Mouse (Mus musculus): ENCODE measurements around the gene Chsy1.

Chsy1 gene

DNA sequence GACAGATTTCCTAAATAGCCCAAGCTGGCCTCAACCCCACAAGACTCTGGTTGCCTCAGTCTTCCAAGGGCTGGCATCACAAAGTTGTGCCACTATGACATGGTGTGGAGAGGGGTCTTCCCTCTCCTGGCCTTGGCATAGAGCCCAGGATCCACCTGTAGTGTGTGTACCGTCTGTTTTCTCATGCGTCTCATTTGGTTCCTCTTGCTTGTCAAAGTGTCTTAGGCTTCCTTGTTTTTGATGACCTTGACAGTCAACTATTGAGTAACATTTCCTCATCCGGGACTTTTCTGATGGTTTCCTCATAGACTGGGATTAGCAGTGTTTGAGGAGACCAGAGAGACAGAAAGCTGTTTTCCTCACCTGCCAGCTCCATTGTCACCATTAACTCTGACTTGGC, 30.8 kb downstream of the Chsy1 start:
- no peak for DNase-seq (ENCODE audit: low spot score)

DNA sequence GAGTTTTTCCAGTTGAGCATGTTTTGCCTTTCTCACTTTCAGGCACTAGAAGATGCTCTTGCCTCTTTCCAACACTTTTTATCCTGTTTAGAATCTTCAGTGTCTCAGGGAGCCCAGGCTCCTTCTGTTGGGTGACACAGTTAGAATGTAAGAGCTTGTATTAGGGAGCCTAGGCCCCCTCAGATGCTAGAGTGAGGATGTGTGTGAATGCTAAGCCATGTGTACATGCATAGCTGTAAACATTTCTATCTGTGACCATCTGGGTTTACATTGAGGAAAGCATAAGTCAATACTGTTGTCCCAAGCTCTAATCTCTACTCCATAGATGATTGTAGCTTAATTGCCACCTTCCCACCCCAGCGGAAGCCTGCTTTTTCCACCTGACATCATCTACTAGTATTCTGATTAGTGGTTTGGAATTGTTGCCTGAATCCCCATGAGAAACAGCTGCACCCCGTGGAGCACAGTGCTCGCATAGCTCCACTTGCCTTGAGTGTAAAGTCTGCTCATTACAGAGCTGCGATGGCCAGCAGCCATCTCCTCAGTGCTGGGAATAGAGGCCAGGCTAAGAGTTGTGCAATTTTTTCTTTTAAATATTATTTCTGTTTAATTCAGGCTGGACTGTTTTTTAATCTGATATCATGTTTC, 31.7 kb downstream of the Chsy1 start:
- no peak for DNase-seq (ENCODE audit: low spot score)

DNA sequence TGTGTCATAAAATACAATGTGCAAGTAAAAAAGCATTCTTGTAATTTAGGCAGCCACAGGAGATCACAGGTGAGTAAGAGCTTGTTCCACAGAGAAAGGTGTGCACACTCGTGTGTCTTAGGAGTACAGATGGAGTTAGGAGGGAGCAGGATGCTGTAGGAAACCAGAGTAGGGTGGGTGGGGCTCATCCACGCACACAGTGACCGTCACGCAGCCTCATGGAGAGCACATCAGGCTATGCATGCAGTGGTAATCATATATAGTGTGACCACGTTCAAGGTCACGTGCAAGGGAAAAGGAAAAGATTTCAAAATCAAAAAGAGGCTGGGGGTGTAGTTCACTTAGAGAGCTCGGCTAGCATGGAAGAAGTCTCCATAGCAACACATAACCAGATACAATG, 33.2 kb downstream of the Chsy1 start:
- no peak for DNase-seq (ENCODE audit: low spot score)

DNA sequence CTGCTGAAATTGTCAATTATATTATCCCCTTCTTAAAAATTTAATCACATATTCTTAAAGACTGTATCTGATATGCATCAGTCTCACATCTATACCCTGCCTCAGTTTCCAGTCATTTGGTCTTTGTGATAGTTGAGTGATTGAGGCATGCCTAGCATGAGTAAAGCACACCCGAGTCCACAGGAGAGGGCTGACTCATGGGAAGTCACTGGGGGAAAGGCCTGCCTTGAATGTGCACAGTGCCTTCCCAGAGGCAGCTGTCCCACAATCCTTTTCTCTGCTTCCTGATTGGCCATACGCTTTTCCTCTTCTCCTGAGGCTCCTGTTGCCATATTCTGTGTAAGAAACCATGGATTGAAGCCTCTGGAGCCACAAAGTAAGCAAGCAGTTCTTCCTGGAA, 35.2 kb downstream of the Chsy1 start:
- no peak for DNase-seq (ENCODE audit: low spot score)

DNA sequence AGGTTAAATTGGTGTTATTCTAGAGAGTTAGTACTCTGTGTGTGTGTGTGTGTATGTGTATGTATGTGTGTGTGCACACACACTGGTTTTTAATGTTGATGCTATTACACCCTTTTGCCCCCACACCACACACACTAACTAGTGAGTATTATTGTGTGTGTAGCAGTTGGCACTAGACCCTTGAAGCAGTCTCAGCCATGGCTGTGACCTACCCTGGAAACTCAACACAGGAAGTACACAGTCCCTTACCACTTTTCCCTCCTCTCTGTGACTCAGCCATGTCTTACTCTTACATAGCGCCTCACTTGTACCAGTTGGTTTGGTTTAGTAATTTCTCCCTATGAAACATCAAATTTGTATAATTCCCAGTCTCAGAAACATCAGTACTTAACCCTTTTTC, 37.8 kb downstream of the Chsy1 start:
- DNase-seq (ENCODE audit: low spot score): no peak

DNA sequence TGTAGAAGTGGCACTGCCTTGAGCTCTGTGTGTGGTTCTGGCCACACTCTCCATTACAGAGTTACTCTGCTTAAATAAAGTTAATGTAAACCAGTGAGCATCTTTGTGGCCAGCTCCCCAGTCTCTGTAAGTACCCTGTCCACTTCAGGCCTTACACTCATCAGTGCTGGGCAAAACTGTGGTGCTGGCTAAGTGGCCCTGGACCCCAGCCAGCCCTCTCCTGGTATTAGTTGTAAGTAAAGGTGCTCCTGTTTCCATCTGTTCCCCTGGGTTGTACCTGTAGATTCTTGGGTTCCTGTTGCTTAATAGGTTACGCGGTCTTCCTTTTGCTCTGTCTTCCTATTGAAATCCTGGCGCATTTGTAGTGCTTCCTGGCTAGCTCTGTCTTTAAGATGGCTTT, 38.5 kb downstream of the Chsy1 start:
- no peak for DNase-seq (ENCODE audit: low spot score)

DNA sequence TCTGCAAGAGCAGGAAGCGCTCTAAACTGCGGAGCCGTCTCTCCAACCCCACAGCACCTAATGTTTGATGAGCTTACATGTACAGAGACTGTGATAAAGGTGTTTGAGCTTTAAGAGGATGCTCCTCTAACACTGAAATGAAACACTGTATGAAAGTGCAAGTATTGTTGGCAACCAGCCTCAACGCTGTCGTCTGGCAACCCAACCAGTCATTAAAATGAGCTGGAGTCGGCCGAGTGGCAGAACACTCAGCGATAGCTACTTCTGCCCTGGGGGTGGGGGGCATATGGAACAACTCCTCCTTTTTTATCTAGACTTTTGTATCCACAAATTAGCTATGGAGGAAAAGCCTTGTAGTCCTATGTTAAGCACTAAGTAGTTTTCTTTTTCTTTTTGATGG, 40.2 kb downstream of the Chsy1 start:
- no peak for DNase-seq (ENCODE audit: low spot score)

DNA sequence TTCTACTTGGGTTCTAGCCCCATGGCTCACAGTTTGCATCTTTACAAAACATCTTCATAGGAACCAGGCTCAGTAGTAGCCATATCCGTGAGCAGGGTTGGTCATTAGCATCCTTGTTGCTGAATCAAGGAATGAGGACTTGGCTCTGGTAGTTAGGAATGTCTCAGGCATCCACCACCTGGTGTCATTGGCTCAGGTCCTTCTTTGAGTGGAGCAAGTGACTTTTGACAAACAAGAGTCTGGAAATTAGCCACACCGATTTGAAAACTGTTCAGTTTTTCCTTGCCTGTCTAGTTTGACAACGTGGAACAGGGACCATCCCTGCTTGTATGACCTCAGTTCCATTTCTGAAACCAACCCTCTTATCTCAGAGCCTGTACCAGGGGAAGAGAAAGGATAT, 41.1 kb downstream of the Chsy1 start:
- DNase-seq (ENCODE audit: low spot score): no peak

DNA sequence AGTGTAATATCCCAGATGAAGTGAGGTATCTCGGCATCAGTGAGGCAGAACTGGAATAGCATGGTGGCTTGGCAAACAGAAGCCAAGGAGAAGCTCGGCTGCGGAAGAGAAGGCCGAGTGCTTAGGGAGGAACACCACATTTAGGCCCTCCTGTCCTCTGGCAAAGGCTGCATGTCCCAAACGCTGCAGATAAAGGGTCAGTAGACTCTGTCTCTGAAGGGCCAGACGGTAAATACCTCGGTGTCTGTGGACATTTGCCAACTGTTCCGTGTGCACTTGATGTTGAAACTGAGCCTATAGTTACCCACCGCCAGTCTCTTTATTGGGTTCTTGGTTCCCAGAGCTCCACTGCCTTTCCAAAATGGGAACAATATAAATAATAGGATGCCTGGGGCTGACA, 48.1 kb downstream of the Chsy1 start:
- DNase-seq (ENCODE audit: low spot score): no peak

DNA sequence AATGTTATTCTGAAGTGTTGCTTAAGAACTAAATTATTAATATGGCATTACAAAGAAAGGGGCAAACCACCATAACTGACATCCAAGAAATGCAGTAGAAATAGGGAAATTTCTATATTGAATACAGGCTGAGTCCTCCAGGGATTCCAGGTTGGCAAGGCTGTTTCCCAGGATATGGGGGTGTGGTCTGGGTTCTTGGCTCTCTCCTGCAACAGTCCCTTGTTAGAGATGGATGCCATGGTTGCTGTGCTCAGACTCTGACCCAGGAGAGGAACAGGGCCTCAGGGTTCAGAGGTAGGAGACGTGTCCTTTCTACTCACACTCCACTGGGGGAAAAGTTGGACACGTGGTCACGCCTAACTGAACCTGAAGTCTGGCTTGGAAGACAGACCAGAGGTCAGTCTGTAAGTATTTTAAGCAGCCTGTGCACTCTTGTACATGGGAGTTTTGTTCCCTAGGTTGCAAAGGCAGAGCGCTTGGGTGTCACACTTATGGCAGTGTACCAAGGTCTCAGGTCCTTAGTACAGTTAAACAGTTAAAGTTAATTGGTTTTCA, 48.6 kb downstream of the Chsy1 start:
- no peak for DNase-seq (ENCODE audit: low spot score)

DNA sequence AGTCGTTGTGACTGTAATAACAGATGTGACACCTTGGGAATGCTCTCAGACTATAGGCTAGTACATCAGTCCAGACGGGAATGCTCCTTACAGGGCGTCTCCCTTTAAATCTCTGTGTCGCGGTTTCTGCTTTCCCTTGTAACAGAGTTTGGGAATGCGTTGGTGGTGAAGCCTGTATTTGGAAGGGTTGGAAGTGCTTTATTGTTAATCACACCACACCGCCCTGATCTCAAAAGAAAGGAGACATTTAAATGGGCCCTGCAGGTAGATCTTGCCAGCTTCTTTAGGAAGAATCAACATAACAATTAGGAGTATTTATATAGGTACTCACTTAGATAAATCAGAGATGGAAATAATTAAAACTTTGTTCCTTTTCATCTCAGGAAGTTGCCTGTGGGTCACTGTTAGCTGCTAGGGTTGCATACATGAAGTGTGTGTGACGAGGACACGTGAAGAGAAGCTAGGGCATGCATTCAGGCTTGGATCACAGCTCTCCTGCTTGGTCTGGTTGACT, 49.4 kb downstream of the Chsy1 start:
- DNase-seq (ENCODE audit: low spot score): no peak

DNA sequence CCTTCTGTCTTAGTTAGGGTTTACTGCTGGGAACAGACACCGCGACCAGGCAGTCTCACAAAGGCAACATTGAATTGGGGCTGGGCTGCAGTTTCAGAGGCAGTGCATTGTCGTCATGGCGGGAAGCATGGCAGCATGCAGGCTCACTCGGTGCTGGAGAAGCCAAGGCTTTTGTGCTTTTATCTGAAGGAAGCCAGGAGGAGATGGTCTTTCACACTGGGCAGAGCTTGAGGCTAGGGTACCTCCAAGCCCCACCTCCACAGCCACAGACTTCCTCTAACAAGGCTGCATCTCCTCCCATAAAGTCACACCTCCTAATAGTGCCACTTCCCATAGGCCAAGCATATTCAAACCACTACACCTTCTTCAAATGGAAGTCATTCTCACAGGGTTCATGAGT, 50.6 kb downstream of the Chsy1 start:
- DNase-seq (ENCODE audit: low spot score): no peak

DNA sequence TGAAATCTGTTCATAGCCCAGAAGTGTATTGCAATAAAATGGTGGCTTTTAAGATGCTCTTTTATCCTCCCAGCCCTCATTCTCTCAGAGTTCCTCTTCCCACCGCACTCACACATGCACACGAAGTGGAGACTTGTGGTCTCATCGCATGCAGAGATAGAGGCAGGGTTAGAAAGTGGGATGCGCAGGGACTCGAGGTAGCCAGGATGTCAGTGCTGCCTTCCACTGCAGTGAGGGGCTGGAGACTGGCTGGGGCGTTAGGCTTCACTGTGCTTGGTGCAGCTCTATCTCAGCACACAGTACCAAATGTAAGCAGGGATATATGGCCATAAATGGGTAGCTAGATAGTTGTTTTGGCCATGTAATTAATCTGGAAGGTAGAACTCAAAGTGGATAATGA, 52.5 kb downstream of the Chsy1 start:
- DNase-seq (ENCODE audit: low spot score): no peak

DNA sequence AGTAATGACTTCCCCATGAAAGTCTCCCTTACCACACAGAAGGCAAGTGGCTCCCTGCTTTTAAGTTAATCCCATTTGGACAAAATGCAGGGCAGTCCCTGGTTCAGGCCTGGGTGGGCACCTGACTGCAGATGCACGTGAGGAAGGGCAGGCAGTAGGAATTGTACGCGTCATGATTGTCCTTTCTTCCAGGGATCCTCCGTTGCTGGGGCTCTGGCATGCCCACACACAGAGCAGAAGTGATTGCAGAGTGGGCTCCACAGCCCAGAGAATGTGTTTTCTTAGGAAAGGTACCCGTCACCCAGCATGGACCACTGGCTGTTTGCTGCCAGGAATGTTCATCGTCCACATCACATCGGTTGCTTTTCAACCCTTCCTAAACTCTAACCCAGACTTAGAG, 53.2 kb downstream of the Chsy1 start:
- no peak for DNase-seq (ENCODE audit: low spot score)

DNA sequence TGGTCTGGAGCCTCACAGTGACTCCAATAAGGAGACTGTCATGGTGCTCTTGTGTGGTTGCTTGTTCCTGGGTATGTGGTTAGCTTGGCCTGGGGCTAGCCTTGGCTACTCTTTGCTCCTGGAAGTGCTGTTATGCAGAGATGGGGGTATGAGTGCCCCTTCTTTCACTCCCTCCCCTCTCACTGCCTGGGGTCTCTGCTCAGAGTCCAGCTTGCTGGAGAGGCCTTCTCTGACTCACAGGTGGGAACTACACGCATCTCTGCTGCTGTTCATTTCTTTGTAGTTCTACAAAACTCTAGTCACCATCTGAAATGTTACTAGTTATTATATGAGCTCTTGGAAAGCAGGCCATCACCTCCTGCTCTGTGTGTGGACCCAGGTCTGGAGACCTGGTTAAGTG, 53.7 kb downstream of the Chsy1 start:
- no peak for DNase-seq (ENCODE audit: low spot score)

DNA sequence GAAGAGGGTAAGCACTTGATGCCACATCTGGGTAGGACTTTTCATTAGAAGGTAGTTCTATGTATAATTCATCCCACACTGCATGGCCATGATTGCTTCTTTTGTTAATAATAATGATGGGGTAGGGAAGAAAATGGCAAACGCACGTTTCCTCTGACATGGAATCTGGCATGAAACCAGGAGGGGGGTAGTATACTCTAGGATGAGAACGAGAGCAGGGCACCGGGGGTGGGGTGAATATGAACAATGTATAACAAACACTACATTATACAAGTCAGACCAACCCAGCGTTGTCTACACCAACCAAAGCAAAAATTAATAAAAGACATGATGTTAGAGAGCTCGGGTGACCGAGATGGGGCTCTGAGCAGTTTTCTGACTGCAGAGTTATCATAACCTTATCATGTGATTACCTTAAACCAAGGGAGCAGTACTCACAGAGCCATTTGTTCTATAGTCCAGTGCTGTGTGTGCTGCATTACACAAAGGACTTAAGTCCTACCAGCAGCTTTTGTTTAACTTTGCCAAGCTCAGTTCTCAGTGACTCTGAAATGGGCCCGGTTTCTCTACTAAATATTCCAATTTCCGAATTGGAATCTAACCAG, 55.2 kb downstream of the Chsy1 start:
- DNase-seq (ENCODE audit: low spot score): no peak

DNA sequence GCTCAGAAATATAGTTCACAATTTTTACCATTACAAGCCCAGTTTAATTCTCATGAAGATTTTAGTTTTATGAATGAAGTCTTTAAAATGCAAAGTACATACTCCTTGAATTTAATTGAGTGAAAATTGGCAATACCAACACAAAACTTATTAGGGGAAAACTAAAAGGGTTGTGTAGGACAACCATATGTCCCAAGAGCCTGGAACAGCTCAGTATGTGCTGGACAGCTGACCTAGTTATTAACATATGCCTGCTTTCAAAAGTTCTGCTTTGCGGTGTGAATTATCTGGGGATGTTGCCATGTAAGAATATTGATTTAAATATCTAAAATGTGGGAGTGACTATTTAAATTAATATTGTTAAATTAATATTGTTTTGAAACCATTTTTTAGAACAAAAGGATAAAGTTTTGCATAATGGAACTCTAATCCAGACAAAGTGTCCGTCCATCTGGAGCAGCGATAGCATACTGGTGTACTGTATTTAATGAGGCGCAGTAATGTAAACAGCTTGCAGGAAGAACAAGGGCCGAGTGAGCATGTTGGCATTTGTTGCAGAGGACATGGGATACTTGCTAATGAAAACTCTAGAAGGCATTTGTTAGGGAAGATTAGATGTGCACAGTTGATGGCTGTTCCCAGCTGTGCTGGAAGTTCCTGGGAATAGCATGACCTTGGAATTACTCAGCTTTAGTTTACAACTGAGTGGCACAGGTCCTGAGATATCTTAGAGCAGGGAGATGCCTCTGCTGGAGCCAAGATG, 55.9 kb downstream of the Chsy1 start:
- no peak for DNase-seq (ENCODE audit: low spot score)

DNA sequence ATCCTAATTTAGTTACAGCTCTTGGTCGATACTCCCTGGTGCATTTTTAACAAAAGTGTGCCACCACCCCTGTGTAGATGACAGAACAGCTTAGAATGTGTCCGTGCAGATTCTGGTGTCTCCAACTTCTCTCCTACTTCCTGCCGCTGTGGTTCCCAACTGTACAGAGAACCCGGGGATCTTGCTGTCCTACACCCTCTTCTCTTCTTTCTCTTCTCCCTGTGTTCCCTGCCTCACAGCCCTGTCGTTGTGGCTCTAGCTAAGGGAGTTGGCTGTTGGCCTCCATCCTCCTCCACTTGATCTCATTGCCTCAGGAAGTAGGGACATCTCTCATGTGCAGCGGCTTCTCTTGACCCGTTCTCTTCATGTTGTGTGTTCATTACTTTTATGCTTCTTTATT, 59.6 kb downstream of the Chsy1 start:
- DNase-seq (ENCODE audit: low spot score): no peak

DNA sequence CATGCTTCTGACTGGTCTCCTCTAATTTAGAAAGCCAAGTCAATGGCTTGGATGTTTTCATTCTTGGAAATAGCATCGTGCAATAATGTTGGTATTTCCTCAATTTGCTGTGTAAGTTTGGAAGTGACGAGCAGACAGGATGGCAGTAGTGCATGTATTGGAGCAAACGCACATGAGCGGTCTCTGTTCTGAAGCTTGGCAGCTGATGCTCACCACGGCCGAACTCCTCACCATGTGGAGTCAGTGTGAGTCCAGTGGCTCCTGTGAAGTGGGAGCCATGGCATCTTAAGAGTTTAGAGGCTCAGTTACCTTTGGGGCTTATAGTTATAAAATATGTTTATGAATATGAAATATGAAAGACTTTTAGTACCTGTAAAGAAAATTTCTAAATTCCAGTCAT, 60.2 kb downstream of the Chsy1 start:
- DNase-seq (ENCODE audit: low spot score): no peak

DNA sequence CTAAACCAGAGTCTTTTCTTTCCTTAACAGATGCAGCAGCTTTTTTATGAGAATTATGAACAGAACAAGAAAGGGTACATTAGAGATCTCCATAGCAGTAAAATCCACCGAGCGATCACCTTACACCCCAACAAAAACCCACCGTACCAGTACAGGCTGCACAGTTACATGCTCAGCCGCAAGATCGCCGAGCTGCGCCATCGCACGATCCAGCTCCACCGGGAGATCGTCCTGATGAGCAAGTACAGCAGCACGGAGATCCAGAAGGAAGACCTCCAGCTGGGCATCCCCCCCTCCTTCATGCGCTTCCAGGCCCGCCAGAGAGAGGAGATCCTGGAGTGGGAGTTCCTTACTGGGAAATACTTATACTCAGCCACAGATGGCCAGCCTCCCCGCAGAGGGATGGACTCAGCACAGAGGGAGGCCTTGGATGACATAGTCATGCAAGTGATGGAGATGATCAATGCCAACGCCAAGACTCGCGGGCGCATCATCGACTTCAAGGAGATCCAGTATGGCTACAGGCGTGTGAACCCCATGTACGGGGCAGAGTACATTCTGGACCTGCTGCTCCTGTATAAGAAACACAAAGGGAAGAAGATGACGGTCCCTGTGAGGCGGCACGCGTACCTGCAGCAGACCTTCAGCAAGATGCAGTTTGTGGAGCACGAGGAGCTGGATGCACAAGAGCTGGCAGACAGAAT, 61.6 kb downstream of the Chsy1 start:
- no peak for DNase-seq (ENCODE audit: low spot score)

DNA sequence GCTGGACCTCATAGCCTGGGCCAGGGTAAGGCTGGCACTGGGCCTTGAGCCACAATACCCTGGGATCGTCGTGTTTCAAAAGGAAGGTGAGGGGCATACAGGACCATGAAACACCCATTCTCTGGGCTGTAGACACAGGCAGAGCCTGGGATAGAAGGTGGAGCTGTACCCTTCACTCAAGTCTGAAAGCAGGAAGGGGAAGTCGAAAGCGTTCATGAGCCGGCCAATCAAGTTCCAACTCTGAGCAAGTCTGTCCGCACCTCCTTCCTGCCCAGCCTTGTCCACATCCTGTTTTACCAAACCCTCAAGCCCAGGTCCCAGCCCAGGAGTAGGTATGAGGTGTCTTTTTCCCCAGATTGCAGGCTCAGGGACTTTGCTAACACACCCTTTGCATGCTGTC, 66.4 kb downstream of the Chsy1 start:
- DNase-seq (ENCODE audit: low spot score): no peak

DNA sequence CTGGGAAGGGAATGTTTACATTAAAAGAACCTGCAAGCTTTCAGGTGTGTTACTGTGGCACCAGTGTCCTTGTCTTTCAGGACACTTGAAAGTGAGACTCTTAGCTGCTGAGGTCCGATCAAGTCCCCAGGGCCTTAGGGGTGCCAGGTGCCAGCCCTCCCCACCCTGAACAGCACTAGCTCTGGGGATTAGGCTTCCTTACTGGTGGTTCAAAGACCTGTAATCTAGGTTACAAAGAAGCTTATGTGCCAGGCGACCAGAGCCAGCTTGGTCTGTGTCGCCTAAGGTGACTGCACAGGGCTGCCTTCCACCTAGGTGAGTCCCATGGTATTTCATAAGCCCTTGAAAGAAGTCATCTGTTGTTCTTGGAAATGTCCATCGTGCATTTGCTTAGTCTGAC, 66.9 kb downstream of the Chsy1 start:
- no peak for DNase-seq (ENCODE audit: low spot score)

DNA sequence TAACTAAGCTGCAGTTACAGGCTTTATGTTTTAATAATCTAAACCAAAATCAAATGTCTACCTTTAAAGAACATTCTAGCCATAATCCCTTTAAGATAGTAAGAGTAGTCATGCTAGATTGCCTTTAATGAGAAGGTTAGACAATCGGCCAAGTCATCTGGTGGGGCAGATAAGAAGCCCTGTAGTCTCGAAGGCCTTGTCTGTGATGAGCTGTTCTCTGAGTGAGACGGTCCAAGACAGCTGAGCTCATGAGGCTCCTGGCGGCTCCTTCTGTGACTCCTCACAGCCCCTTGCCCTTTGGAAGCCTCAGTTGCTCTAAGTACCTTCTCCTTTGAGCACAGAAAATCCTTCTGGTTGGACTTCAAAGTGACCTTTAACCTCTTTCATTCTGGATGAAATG, 67.6 kb downstream of the Chsy1 start:
- no peak for DNase-seq (ENCODE audit: low spot score)
